Mouse (Mus musculus) C2C12 (cell line): ENCODE measurements around the gene Vwf. TPM values are rescaled to one million over a fixed set of nuclear protein-coding genes. Genes with fewer than 3 reads are reported as not detected.

Experiments used
- H3K27me3 ChIP-seq: one replicate; pipeline ENCODE4 v1.6.1; 2011; ENCODE audit not compliant: control insufficient read depth, insufficient read depth, insufficient read length
- H3K36me3 ChIP-seq: one replicate; pipeline ENCODE4 v1.6.1; 2011; ENCODE audit not compliant: control insufficient read depth, insufficient read depth
- H3K4me3 ChIP-seq: one replicate; pipeline ENCODE4 v1.5.1; 2011; ENCODE audit warnings: mild to moderate bottlenecking, control low read depth; ENCODE audit not compliant: poor library complexity, insufficient read depth, severe bottlenecking
- H3K79me2 ChIP-seq: one replicate; pipeline ENCODE4 v1.6.1; 2011; ENCODE audit not compliant: control insufficient read depth, insufficient read depth
- H3K79me3 ChIP-seq: one replicate; pipeline ENCODE4 v1.6.1; 2011; ENCODE audit warnings: low read depth, control low read depth
- H3ac ChIP-seq: one replicate; pipeline ENCODE3; 2011; ENCODE audit warnings: low read depth; ENCODE audit not compliant: control insufficient read depth, insufficient read length
- CEBPB ChIP-seq: IDR thresholded peaks from one replicate; pipeline ENCODE4 v1.6.1; 2011; ENCODE audit warnings: low read depth, mild to moderate bottlenecking, control low read depth, moderate library complexity
- CTCF ChIP-seq: IDR thresholded peaks from one replicate; pipeline ENCODE4 v1.5.1; 2011; ENCODE audit not compliant: control insufficient read depth, insufficient read depth, insufficient read length
- FOSL1 ChIP-seq: IDR thresholded peaks from one replicate; pipeline ENCODE4 v1.8.0; 2011; ENCODE audit warnings: mild to moderate bottlenecking, low read length; ENCODE audit not compliant: poor library complexity, insufficient read depth, severe bottlenecking
- MAX ChIP-seq: IDR thresholded peaks from one replicate; pipeline ENCODE4 v1.6.1; 2011; ENCODE audit warnings: mild to moderate bottlenecking, control low read depth
- MYOD1 ChIP-seq: IDR thresholded peaks from one replicate; pipeline ENCODE4 v1.6.1; 2011; ENCODE audit warnings: low read depth; ENCODE audit not compliant: control insufficient read depth, insufficient read length
- MYOG ChIP-seq: IDR thresholded peaks from one replicate; pipeline ENCODE4 v1.6.1; 2011; ENCODE audit not compliant: control insufficient read depth, insufficient read length; ENCODE audit errors: extremely low read depth
- USF1 ChIP-seq: IDR thresholded peaks from one replicate; pipeline ENCODE4 v1.6.1; 2011; ENCODE audit warnings: low read depth, mild to moderate bottlenecking, control low read depth, moderate library complexity
- polyA plus RNA-seq: library from polyadenylated mRNA; unstranded; fragments of >200 nt; fragmentation: generic; extraction: Trizol; gene quantifications from one replicate; pipeline ENCODE4 v1.2.1, GENCODE M21; 2012; ENCODE audit warnings: missing spikeins

Vwf gene
- polyA plus RNA-seq, 1 experiment = 0.04 TPM

DNA sequence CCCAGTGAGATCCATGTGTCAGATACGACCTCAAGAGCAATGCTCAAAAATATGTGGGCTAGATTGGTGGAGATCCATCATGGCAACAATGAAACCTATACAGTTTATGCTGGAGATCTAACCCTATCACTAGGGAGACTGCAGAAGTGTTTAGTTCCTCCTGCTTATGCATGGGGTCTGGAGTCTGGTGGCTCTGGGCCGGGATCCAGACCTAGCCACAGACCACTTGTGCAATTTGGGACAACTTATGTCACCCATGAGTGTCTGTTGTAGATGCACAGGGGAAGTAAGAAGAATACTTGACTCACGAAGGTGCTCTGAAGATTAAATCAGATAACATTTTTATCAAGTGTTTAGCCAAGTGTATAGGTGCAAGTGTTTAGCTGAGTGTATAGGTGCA is 36.8 kb upstream of the Vwf start:
- Histone ChIP-seq H3ac (no peak overlapping the region), H3K36me3 (no peaks in the 10 kb centered on the region), H3K27me3 (no peaks in the 10 kb centered on the region), H3K79me2 (no peaks in the 10 kb centered on the region), H3K4me3 (no peak overlapping the region), H3K79me3 (no peaks in the 10 kb centered on the region)
- TF ChIP-seq MYOG = no peak
- no peak for TF ChIP-seq CTCF
- TF ChIP-seq MAX = no peak
- TF ChIP-seq MYOD1 = no peak
- TF ChIP-seq FOSL1 = no peak
- no peak for TF ChIP-seq CEBPB
- TF ChIP-seq USF1 = no peak

DNA sequence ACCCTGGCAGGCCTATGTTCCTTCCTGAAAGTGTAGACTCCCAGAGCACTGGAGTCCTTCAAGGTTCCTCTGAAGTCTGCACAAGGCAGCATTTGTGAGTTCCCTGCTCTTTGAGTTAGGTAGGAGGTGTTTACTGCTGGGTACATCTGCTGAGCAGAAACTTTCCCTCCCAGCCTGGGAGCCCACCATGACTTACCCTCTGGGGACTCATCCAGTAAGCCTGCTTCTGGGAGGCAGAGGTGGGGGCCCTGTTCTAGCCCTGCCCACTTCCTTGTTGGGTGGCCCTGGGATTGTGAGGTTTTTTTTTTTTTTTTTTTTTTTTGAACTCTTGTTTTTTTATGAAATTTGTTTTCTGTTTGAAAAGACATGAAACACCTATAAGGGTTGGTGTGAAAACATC is 35.9 kb upstream of the Vwf start:
- Histone ChIP-seq H3K79me2 (no peaks in the 10 kb centered on the region), H3K79me3 (no peaks in the 10 kb centered on the region), H3ac (no peak overlapping the region), H3K4me3 (no peak overlapping the region), H3K27me3 (no peaks in the 10 kb centered on the region), H3K36me3 (no peaks in the 10 kb centered on the region)
- TF ChIP-seq MYOG (no peak), USF1 (no peak), FOSL1 (no peak), MAX (no peak), CTCF (no peak), MYOD1 (no peak)

DNA sequence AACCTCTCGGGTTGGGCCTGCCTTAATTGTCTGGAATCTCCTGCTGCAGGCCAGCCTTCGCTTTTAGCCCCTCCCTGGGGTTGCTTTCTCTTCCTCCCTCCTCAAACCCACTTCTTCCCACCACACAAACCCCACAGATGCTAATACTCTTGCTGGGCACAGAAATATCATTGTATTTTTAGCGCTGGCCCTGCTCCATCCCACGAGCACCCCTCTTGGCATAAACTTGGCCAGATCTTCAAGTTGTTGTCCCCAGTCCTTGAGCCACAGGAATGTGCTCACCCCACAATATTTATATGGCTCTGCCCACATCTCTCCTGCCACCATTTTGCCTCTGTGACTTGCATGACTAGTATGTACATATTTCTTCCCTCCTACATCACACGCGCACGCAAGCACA is 35.4 kb upstream of the Vwf start:
- TF ChIP-seq CEBPB = no peak
- no peak for TF ChIP-seq USF1
- TF ChIP-seq CTCF = no peak
- TF ChIP-seq MYOG = no peak
- no peak for TF ChIP-seq FOSL1
- TF ChIP-seq MYOD1 = no peak
- TF ChIP-seq MAX = no peak
- Histone ChIP-seq H3K4me3 (no peak overlapping the region), H3K79me3 (no peaks in the 10 kb centered on the region), H3ac (no peak overlapping the region), H3K36me3 (no peaks in the 10 kb centered on the region), H3K27me3 (no peaks in the 10 kb centered on the region), H3K79me2 (no peaks in the 10 kb centered on the region)

DNA sequence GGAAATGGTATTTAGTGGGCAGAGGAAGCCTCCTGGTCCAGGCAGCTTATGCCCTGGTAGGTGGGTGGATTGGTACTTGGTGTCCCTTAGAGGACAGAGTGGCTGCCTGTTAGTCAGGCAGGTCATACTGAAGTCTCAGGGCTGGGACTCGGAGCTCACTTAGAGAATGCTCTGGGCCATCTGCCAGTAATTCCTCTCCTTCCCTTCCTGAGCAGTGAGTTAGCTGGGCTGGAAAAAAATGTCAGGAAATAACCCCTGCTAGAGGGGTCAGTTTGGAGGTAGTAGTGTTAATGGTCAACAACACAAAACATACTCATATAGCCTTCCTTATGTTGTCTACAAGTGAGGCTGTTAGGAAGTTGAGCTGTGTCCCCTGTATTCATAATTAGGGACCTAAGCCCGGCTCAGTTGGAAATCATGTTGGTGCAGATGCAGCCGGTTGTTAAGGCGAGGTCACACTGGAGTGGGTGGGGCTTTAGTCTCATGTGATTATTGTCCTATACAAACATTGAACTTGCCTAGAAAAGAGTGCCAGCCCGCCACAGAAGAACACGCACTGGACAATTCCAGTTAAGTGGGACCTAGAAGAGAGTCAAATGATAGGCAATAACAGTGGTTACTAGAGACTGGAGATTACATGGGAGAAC is 33.5 kb upstream of the Vwf start:
- no peak overlapping the region for H3K4me3 ChIP-seq
- no peaks in the 10 kb centered on the region for H3K79me3 ChIP-seq
- TF ChIP-seq MYOD1 = no peak
- TF ChIP-seq CTCF = no peak
- TF ChIP-seq FOSL1 = no peak
- TF ChIP-seq CEBPB = no peak
- TF ChIP-seq MYOG = no peak
- TF ChIP-seq USF1 = no peak
- TF ChIP-seq MAX = no peak
- H3K27me3 ChIP-seq = no peaks in the 10 kb centered on the region
- no peaks in the 10 kb centered on the region for H3K79me2 ChIP-seq
- no peak overlapping the region for H3ac ChIP-seq
- no peaks in the 10 kb centered on the region for H3K36me3 ChIP-seq

DNA sequence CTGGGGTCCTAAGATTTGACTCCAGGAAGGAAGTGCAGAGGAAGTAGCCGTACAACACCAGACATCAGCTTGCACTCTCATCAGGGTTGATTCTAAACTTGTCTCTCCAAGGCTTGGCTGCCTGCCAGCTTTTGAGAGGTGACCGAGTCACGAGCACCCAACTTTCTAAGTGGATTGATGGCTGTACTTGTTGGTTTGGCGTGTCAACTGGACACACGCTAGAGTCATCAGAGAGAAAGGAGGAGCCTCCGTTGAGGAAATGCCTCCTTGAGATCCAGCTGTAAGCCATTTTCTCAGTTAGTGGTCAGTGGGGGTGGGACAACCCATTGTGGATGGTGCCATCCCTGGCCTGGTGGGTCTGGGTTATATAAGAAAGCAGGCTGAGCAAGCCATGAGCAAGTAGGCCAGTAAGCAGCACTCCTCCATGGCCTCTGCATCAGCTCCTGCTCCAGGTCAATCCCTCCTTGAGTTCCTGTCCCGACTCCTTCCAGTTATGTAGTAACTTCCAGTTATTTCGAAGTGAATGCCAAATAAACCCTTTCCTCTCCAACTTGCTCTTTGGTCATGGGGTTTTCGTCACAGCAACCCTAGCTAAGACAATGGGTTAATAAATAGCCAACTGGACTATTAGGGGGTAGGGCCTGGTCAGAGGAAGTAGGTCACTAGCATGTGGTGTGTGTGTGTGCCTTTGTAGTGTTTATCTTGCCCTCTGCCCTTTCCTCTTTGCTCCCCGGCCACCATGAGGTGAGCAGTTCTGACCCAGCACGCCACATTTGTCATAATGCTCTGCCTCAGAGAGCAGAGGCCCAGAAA is 30.9 kb upstream of the Vwf start:
- H3K27me3 ChIP-seq = no peaks in the 10 kb centered on the region

More for the DNA sequence above, 30.9 kb upstream of the Vwf start:
- Histone ChIP-seq H3K36me3 (no peaks in the 10 kb centered on the region), H3K4me3 (no peak overlapping the region), H3K79me2 (no peaks in the 10 kb centered on the region), H3K79me3 (no peaks in the 10 kb centered on the region), H3ac (no peak overlapping the region)
- TF ChIP-seq MAX (no peak), FOSL1 (no peak), MYOG (no peak), CTCF (no peak), USF1 (no peak), MYOD1 (no peak), CEBPB (no peak)
